Mouse (Mus musculus) gastrocnemius, adult 18-20 months (tissue): ENCODE measurements at regions not wholly inside any gene's neighbourhood (a gene's known extent, or its start where the extent isn't known, plus 50 kb on each side); places are given as distances from the start of the nearest gene placed in this dataset.
A peak's percentile ranks its signal among the peaks of the same experiment; 100 is the strongest.

Source experiments
- DNase-seq: peaks from one replicate; pipeline ENCODE4 v3.0.0; 2021; ENCODE audit warnings: low spot score

DNA sequence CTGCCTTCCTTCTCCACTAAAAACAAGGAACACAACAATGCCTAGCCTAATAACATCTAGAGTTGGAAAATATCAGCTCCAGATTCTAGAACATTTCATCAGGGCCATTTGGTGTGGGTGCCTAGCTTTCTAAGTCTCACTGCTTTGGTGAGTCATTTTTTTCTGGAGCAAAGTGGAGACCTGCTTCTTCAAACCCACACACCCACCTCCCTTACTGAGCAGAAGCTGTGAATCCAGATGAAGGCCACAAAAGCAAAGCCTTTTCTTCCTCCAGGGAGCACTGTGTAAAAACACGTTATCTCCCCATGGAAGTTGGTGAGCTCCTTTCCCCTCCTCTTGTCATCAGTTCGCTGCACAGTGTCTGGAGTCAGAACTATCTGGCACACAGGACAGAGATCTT is 294.1 kb downstream of the Mex3b start:
- DNase-seq: no peak

DNA sequence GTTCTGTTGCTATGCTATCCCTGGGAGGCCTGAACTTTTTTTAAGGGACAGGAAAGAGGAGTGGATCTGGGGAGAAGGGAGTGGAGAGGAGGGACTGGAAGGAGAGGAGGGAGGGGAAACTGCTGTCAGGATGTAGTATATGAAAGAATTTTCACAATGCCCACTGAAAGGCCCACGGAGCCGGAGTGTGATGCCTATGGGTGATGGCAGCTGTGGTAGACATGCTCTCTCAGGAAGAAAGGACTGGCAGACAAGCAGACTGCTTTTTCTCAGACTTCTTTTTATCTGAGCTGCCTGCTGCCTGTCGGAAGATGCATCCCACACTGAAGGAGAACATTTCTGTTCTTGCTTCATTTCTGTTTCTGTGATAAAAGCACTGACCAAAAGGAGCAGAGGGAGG is 295.7 kb downstream of the Mex3b start:
- no peak for DNase-seq

DNA sequence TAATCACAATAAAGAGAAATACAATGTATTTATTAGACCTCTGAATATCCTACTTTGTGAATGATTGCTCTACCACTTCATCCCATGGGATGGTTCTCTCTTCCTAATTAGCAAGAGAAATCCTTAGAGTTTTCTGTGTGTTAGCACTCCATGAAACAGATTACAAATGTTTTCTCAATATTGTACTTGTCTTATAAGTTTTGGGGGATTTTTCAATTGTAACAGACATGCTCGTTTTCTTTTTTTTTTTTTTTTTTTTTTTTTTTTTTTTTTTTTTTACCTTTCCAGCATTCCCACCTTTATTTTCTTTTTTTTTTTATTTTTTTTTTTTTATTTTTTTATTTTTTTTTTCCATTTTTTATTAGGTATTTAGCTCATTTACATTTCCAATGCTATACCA is 312.3 kb downstream of the Mex3b start:
- DNase-seq: no peak

DNA sequence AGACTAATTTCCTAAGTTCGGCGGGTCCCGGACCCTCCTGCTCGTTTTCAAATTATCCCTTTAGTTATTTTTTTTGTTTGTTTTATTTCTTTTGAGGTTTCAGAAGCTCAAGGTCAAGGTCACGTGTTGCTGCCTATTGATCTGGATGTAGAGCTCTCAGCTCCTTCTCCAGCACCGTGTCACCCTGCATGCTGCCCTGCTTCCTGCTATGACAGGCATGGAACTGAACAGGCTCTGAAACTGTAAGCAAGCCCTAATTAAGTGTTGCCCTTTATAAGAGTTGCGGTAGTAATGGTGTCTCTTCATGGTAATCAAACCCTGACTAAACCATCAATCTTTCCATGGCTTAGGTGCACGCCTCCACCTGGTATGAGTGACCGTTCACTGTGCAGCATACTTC is 319.2 kb downstream of the Mex3b start:
- DNase-seq: no peak

DNA sequence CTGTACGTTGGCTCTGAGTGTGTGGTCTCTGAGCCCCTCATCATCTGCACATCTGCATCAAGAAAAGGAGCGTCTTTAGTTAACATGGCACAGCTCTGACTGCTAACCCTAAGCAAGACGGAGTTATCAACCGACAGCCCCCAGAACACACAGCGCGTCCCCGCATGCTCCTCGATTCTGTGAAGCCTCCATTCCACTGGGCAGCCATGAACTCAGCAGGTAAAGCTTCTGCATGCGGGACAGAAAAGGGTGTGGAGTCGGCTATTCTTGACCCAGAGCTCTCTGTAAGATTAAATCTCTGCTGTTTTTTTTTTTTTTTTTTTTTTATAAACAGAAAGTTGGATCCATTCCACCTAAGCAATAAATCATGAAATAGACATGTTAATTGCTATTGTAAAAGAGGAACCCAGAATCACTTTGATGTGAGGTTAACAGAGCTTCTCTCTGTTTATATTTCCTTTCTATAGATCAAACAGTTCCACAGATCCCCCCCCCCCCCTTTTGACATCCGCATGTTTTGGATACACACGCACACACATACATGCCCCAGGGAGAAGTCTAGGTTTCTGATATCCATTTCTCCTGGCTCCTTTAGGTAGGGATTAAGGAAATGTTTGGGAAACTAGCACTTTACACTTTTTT is 328.9 kb downstream of the Mex3b start:
- no peak for DNase-seq

DNA sequence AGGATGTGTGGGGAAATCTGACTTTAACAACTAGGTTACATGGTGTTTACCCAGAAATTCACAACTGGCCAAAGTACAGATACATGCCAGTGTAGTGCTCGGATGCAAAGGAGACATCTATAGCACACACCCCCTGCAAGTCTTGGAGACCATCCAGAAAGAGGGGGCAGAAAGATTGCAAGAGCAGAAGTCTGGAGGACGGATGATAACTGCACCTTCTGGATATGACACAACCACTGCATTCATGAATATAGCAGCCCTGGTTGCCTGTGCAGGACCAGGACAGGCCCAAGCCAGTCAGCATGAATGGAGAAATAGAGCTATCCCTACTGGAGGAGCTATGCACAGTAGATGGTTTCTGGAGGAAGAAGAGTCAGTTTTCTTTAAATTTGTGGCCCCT is 330.4 kb downstream of the Mex3b start:
- no peak for DNase-seq

DNA sequence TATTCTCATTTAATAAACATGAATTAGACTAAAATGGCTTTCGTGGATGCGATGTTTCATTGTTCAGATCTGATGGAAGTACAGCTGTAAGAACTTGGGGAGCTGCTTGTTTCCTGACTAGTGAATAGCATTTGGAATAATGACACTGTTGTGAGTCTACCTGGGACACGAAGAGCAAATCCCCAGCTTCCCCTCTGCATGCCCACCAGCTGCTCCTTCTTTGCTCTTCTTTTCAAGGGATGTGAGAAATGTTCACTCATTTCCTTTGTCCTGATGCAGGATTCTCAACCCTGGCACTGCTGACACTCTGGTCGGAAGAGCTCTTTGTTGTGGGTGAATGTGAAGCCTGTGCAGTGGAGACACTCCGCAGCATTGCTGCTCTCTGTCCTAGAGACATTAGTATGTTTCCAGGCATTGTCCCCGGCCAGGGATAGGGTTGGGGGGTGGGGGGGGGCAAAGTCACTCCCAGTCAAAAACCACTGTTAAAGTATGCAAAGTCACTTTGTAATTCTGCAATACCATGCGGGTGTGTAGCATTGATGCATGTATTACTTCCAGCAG is 334.1 kb downstream of the Mex3b start:
- DNase-seq: no peak

DNA sequence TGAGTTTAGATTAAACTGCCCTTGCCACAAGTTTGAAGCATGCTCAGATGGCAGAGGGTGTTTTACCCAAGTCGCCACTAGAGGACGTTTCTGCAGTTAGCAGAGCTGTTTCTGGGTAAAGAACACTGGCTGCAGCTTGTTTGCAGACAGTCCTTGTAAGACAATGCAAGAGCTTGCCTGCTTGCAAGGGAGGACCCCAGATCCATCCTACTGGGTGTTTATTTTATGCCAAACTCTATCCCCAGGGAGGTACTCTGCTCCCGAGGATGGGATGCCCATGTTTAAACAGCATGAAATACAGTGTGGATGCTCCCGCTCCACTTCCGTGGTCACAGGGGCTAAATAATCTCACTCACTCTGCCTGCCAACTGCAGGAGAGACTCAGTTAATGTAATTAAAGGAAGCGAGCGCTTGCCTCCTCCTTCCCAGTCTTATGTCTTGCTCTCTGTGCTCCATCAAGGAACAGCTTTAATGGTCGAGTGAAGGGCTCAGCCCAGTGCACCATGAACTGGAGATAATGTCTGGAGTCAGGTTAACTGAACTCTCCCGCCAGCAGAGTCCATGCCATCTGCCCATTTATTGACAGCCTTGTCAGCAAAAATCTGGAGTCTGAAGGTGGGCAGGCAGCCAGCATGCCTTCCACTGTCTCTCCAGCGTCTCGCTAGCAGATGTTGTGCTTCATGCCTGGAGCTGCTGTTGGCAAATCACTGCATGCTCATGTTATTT is 334.8 kb downstream of the Mex3b start:
- DNase-seq: peak; percentile 30

DNA sequence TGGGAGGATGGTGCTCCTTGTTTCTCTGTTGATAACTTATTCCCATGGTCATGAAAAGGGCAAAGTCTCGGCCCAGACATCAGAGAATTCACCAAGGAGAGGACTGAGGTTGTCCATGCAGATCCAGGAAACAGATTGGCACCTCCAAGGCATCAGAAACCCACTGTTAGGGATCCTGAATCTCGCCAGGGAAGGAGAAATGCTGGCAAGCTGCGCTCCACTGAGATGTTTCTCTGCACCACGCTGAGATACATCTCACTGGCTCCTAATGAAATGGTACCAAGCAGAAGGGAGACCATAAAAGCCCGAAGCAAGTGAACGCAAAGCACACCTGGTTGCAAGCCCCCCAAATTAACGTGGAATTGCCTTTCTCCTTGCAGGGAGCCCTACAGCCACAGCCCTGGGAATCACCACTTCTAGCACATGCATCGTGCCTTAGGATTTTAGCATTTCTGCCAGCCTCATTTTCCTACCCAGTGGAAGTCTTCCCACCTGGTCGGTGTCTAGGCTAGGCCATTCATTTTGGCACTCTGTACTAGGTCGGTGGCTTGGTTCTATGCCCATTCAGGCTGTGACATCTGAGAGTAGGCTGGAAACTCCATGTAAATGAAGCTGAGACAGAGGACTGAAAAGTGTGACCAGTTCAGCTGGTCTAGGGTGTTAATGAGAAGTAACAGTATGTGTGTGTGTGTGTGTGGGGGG is 336.3 kb downstream of the Mex3b start:
- no peak for DNase-seq

DNA sequence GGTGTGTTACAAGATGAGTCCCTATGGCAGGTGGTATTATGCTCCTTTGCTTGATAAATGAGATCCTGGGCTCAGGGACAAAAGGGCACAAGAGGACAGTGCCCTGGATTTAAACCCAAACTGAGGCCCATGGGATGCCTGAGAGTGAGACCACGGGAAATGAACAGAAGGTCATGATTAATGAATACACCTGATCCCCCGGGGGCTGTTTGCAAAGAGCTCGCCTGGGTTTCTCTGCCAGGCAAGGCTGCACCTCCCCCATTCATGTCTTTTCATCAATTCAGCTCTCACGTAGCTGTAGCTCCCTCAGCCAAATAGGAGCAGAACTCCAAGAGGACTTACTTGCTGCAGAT is 336.9 kb downstream of the Mex3b start:
- no peak for DNase-seq

DNA sequence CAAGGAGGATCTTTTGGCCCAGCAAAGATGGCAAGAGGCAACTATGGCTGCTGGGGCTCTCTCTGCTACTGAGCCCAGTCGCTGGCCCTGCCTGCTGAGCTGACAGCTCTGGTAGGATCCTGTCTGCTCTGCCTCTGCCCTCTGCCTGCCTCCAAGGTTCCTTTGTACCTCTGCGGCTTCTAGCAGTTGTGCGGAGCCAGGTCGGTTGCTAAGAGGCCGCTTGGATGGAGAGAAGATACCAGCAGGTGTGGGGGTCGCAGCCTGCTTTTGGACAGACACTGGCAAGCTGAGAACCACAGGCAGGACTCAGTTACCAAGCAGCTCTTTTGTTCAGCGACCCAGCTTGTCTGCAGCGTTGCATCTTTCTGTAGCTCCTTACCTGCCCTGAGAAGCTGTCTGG is 337.6 kb downstream of the Mex3b start:
- no peak for DNase-seq

DNA sequence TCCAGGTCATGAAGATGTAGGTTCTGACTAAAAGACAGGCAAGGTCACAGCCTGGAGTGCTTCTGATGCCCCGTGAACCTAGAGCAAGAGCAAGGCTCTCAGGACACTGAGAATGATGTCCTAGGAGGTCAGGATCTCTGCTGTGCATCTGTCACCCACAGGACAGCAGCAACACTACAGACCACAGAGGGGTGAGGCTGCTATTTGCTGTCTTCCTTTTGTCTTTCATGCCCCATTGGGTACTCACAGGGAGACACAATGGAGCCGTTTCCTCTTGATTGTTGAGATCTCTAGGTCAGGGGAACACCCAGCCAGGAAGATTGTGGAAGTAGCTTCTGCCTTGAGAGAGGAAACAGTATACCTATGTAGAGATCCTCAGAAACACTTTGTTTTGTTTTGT is 339.9 kb downstream of the Mex3b start:
- DNase-seq: no peak

DNA sequence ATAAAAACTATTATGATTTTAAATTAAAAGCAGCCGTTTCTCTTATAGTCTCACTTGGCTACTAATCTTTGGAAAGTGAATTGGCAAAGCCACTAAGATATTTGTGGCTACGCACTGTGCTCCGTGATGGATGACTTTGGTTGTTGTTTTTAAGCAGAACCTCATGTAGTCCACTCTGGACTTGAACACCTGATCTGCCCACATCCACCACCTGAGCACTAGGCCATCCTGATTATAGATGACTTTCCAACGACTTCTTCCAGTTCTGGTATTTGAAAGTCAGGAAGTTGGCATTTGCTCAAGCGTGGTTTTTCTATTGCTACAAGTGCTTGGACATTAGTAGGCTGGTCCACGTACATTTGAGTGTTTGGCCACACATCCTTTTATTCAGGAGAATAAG is 344.5 kb downstream of the Mex3b start:
- DNase-seq: no peak

DNA sequence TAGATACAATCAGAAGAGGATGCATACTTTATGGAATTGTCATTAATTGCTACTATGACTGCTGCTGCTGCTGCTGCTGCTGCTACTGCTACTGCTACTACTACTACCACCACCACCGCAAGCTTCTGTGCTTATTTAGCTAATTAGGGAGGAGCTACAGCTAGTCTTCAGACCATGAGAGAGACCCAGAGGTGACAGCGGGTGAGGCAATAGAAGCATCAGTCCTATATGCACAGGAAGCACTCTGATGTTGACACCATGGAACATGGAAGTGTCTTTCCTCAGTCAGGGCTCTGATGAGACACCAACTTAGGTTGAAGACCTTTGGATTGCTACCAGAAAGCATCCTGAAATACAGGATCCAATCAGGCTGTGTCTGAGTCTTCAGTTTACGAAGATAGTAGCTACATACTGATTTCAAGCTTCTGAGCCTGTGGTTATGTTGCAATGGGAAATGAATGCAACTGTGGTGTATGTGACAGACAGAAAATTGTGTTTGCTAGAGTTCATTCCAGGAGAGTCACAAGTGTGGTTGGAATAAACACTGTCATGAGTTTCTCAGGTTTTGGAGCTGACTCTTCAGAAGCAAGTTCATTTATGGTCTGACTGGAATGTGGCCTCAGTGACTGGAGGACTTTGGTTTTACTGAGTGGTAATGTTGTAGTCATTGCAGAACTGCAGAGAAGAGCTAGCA is 355.0 kb downstream of the Mex3b start:
- DNase-seq: no peak

DNA sequence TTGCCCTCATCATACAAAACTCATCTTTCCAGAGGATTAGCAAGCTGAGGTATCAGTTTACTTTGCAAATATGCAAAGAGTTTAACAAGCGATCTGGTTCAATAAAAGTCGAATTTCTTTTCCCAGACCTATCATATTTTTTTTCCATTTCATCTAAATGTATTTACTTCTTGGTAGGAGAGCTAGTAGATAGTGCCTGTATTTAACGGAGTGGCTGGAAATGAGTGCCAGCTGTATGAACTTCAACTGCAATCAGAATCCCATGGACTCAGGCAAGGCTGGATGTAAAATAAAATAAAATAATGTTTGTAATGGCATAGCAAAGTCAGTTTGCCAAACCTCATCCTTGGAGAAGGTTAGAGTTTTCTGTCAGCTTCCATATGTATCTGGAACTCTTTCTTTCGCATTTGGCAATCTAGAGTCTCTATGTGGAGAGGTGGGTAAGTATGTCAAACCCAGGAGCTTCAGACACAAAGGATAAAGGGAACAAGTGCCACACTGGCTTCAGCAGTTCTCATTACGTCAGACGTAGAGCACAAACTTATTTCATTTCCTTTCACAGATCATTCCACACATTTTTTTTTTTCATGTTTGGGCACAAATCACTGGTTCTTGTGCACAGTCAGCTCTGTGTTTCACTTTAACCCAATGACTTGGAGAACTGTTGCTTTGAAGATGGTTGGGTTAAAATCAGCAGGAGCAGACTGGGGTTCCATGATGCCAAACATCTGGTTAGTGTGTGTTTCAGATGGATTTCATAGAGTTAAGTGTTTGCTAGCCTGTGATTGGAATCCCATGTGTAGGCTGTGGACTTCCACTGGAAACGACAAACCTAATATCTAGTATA is 357.2 kb upstream of the Tmc3 start:
- DNase-seq: no peak

DNA sequence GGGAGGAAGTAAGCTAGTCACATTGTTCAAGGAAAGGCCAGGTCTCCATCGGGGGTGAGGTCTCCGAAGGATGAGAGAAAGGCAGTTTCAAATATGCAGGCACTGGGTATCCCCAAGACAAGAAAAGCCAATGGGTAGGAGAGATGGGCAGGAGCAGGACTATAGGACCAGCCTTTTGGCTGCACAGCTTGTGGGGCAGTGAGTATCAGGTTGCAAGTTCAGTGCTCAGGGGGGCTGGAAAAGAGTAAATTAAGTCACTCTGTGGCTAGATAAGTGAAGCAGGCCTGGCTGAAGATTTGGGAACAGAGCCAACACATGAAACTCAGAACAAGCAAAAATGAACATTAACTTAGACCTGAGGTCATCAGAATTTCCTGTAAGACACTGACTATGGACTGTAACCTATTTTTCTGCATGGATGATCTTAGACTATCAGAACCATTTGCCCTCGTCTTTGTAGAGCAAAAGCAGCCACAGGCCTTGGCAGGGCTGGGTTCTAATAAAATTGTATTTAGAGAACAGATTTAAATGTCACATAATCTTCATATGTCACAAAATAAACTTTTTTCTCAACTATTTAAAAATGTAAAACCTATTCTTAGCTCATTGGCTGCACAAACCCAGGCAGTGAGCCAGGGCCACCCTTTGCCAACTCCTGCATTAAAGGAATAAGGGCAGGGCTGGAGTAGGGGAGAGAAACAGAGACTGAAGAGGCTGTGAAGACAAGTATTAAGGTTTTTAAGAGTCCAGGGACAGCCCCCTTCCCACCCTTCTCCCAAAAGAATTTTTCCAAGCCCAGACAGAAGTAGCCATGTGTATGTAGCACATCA is 354.0 kb upstream of the Tmc3 start:
- no peak for DNase-seq

DNA sequence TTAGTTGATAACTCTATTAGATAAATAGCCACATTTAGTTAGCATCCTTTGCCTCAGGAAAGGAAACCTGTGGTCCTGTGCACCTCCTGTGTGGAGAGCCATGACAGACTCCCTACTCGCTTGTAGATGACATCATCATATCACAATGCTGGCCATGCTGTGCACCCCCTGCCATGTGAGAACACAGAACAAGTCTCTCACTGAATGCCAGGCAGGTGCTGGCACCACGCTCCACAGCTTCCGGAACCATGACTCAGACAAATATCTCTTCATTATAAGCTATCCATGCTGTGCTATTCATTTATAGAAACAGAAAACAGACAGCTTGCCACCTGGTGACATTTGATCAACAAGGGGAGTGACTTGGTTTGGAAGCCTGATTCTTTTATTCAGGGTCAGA is 349.1 kb upstream of the Tmc3 start:
- no peak for DNase-seq

DNA sequence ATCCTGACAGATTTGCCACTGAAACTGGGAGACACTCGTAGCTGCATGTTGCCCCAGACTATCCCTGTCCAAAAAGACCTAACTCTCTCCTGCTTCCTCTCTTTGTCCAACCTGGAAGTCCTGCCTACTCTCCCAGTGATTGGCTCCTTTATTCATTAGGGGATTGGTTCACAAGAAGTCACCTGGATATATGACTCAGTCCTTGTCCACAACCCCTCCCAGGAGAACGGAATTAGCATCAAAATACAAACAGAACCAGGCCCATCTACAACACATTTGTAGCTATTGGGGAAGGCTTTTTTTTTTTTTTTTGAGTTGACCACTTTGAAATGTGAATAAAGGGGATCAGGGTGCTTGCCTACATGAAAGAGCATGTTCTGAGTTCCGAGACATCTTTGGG is 347.4 kb upstream of the Tmc3 start:
- DNase-seq: no peak

DNA sequence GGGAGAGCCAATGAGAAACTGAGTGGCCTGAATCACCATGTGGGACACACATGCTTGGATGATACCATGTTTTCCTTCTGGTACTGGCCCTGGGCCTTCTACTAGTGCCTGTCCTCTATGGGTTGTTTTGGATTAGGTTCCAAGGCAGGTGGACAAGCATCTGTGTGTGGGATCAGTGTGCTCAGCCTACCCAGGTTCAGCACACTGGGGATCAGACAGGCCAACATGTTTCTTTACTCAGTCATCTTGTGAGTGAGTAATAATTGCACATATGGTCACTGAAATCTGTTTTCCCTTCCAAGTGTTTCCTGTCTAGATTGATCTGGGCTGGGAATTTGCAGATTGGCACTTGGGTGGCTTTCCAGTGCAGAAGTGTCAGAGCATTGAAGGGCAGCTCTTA is 346.6 kb upstream of the Tmc3 start:
- DNase-seq: no peak

DNA sequence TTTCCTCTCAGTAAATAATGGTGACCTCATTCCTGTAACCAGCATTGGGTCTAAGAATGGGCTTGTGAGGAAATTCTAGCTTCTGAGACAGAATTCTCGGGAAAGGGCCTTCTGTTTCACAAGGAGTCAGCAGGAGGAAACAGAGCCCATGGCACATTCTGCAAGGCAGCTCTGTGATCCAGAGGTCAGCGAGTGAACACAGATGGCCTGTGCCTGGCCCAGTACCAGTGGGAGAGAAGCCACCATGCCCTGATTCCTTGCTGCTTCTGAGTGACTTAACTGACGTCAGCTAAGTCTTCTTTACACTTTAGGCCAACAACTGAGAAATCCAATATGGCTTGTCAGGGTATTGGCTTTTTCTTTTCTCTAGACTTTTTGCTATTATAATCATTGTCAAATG is 342.5 kb upstream of the Tmc3 start:
- peak; percentile 42 for DNase-seq
